Mouse (Mus musculus): ENCODE results near the gene Kif24. TPM values are rescaled to one million over a fixed set of nuclear protein-coding genes. Genes with fewer than 3 reads are reported as not detected.

Kif24 gene
- polyA plus RNA-seq, 2 experiments: 4.6 to 7.0 TPM

DNA sequence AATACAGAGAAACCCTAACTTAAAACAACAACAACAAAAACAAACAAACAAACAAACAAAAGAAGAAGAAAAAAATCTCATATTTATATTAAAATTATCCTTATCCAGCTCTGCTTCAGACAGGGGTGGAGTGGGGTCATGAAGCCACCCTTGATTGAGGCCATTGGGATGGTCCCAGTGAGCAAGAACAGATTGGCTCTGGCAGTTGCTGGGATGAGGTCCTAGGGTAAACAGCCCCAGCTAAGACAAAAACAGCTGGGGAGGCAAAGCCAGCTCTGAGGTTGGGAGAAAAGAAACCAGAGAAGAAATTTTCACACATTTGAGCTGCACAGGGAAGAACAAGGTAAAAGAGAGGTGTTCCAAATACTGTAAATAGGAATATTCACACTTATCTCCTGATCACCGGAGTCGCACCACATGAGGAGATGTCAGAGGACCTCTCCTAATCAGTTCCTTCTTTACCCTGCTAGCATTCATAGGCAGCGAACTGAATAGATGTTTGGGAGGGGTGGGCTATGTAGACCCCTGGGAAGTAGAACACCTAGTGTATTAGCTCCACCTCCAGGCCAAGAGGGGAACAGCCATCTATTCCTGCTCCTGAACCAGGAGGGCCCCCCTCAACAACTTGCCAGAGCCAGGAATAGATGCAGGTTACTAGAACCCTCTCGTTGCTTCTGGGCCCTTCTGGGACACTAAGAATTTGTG lies 14.2 kb upstream of the Kif24 start:
- no peak overlapping the region for H3K4me2 ChIP-seq (replicated peaks; ENCODE audit: low read depth, low read length, severe bottlenecking)
- TF ChIP-seq POLR2A (IDR thresholded peaks at IDR 0.05; ENCODE audit: borderline replicate concordance, extremely low read depth, insufficient read depth, insufficient read length): no peak
- H3K27ac ChIP-seq (replicated peaks; ENCODE audit: low read depth, low read length): no peak overlapping the region
- no peaks in the 10 kb centered on the region for H3K27me3 ChIP-seq (ENCODE audit: control insufficient read depth, insufficient read depth, low read length)
- no peak overlapping the region for H3K4me3 ChIP-seq (replicated peaks; ENCODE audit: low read length)
- peaks cover 12% of the 10 kb centered on the region for H3K4me1 ChIP-seq (ENCODE audit: control insufficient read depth, insufficient read depth, low read length)
- ATAC-seq (ENCODE audit: low FRiP score, low read depth) (no peak), DNase-seq (ENCODE audit: low spot score) (no peak)
- no peak overlapping the region for H3K9ac ChIP-seq (ENCODE audit: low read depth, low read length, severe bottlenecking)
- H3K36me3 ChIP-seq (ENCODE audit: control insufficient read depth, insufficient read depth, low read length): no peaks in the 10 kb centered on the region
- no peaks in the 10 kb centered on the region for H3K9me3 ChIP-seq (ENCODE audit: control insufficient read depth, low read length)
- WGBS: 55% methylated on average over 4 of the region's 4 CpGs

DNA sequence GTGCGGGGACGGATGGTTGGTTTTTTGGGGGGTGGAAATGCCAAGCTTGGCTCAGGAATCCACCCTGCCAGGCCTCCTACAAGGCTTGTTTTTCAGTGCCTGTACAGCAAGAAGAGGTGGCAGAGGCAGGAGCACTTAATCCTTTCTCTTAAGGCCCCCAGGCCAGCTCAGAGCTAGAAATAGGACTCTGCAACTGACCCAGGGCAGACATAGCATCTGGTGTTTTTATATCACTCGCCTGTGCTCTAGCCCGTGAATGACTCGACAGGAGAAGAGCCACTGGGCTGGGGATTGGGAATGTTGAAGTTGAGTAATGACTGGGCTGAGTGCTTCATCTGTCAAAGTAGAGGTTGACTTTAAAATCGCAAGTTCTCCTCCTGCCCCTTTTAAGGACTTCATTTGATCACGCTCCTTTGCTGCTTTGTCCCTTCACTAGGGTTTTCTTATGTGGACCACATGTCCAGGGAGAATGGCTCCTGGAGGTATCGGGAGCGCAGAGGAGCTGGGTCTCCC lies 13.0 kb upstream of the Kif24 start:
- 75% methylated on average over 9 of the region's 9 CpGs for WGBS
- Histone ChIP-seq H3K9ac (ENCODE audit: low read depth, low read length, severe bottlenecking) (no peak overlapping the region), H3K9me3 (ENCODE audit: control insufficient read depth, low read length) (no peaks in the 10 kb centered on the region), H3K4me3 (replicated peaks; ENCODE audit: low read length) (no peak overlapping the region), H3K27me3 (ENCODE audit: control insufficient read depth, insufficient read depth, low read length) (no peaks in the 10 kb centered on the region), H3K4me1 (ENCODE audit: control insufficient read depth, insufficient read depth, low read length) (peaks cover 12% of the 10 kb centered on the region), H3K36me3 (ENCODE audit: control insufficient read depth, insufficient read depth, low read length) (no peaks in the 10 kb centered on the region), H3K4me2 (replicated peaks; ENCODE audit: low read depth, low read length, severe bottlenecking) (no peak overlapping the region), H3K27ac (replicated peaks; ENCODE audit: low read depth, low read length) (no peak overlapping the region)
- no peak for TF ChIP-seq POLR2A (IDR thresholded peaks at IDR 0.05; ENCODE audit: borderline replicate concordance, extremely low read depth, insufficient read depth, insufficient read length)
- no peak for ATAC-seq (ENCODE audit: low FRiP score, low read depth)
- DNase-seq (ENCODE audit: low spot score): no peak

DNA sequence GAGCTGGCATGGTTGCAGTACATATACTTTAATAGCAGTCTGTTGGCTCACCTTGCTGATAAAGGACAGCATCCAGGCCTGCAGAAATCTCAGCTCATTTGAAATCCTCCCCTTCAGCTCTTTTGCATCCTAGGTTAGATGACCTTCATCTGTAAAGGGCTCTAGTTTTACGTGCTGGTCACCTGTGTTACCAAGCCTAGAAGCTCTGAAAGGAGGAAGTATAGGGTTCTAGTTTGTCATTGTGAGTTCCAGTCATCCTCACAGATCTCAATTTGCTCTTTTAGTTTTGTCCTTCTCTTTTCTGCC lies 6.7 kb upstream of the Kif24 start:
- H3K36me3 ChIP-seq (ENCODE audit: control insufficient read depth, insufficient read depth, low read length): no peaks in the 10 kb centered on the region
- ATAC-seq (ENCODE audit: low FRiP score, low read depth) (no peak), DNase-seq (ENCODE audit: low spot score) (no peak)
- H3K4me3 ChIP-seq (replicated peaks; ENCODE audit: low read length): no peak overlapping the region
- H3K9ac ChIP-seq (ENCODE audit: low read depth, low read length, severe bottlenecking): no peak overlapping the region
- H3K4me1 ChIP-seq (ENCODE audit: control insufficient read depth, insufficient read depth, low read length): 0 out of 2 replicates have a peak, but pooled peaks cover 6% of the 10 kb centered on the region
- TF ChIP-seq POLR2A (IDR thresholded peaks at IDR 0.05; ENCODE audit: borderline replicate concordance, extremely low read depth, insufficient read depth, insufficient read length): no peak
- H3K4me2 ChIP-seq (replicated peaks; ENCODE audit: low read depth, low read length, severe bottlenecking): no peak overlapping the region
- no peaks in the 10 kb centered on the region for H3K9me3 ChIP-seq (ENCODE audit: control insufficient read depth, low read length)
- H3K27ac ChIP-seq (replicated peaks; ENCODE audit: low read depth, low read length): no peak overlapping the region
- WGBS: 73% methylated on average over 1 of the region's 1 CpGs
- no peaks in the 10 kb centered on the region for H3K27me3 ChIP-seq (ENCODE audit: control insufficient read depth, insufficient read depth, low read length)

DNA sequence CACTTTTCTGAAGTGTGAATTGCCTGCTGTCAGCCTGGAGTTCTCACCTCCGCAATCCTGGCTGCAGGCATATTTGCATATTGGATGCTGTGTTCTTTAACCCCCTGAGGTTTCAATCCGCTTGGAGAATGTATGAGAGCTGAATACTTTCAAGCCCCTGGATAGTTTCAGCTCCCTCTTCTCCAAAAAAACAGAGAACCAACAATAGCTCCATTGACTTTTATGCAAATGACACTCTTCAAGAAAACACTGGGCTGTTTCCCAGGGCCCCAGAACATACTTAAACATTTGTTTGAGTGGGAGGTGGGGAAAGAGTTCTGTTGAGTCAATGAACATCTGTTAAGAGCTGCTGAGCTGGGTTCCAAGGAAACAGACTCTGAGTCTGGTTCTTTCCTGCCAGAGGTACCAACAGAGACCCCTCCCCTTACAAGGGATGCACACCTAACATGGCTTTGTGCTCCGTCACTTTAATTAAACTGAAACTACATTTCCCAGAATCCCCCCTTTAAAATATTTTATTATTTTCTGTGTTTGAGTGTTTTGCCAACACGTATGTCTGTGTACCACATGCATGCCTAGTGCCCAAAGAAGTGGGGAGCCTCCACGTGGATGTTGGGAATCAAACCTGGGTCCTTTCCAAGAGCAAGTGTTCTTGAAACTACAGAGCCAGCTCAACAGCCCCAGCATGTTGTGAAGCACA lies 6.1 kb upstream of the Kif24 start:
- Histone ChIP-seq H3K9ac (ENCODE audit: low read depth, low read length, severe bottlenecking) (no peak overlapping the region), H3K4me1 (ENCODE audit: control insufficient read depth, insufficient read depth, low read length) (0 out of 2 replicates have a peak, but pooled peaks cover 6% of the 10 kb centered on the region), H3K9me3 (ENCODE audit: control insufficient read depth, low read length) (no peaks in the 10 kb centered on the region), H3K36me3 (ENCODE audit: control insufficient read depth, insufficient read depth, low read length) (no peaks in the 10 kb centered on the region), H3K27me3 (ENCODE audit: control insufficient read depth, insufficient read depth, low read length) (no peaks in the 10 kb centered on the region), H3K4me2 (replicated peaks; ENCODE audit: low read depth, low read length, severe bottlenecking) (no peak overlapping the region), H3K27ac (replicated peaks; ENCODE audit: low read depth, low read length) (no peak overlapping the region), H3K4me3 (replicated peaks; ENCODE audit: low read length) (no peak overlapping the region)
- no peak for TF ChIP-seq POLR2A (IDR thresholded peaks at IDR 0.05; ENCODE audit: borderline replicate concordance, extremely low read depth, insufficient read depth, insufficient read length)
- no peak for ATAC-seq (ENCODE audit: low FRiP score, low read depth)
- 37% methylated on average over 5 of the region's 5 CpGs for WGBS
- DNase-seq (ENCODE audit: low spot score): peak; percentile 5

DNA sequence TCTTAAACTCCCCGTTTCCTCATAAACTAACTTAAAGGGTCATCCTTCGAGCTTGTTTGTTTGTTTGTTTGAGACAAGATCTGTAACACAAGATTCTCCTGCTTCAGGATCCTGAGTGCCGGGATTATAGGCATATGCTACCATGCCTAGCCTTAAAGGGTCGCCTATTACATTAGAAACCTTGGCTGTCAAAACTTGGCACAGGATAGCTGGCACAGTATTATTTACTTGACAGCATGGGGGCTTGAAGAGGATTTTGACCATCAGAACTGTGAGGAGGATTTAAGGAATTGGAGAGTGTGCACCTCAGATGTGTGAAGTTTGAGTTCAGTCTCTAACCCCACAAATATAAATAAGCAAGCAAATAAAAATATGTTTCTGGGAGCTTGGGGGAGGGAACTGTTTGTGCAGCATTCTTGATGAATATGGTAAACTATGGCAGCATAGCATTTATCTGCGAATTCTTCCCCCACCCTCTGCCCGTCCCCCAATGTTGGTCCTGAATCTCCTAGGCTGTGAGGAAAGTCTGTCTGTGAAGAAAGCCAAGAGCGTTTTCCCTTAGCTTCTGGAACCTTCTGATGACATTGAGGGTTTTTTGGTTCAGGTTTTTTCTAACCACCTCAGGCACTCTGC lies 5.5 kb upstream of the Kif24 start:
- Histone ChIP-seq H3K27me3 (ENCODE audit: control insufficient read depth, insufficient read depth, low read length) (no peaks in the 10 kb centered on the region), H3K4me2 (replicated peaks; ENCODE audit: low read depth, low read length, severe bottlenecking) (no peak overlapping the region), H3K36me3 (ENCODE audit: control insufficient read depth, insufficient read depth, low read length) (no peaks in the 10 kb centered on the region), H3K9me3 (ENCODE audit: control insufficient read depth, low read length) (no peaks in the 10 kb centered on the region), H3K27ac (replicated peaks; ENCODE audit: low read depth, low read length) (no peak overlapping the region), H3K4me3 (replicated peaks; ENCODE audit: low read length) (no peak overlapping the region), H3K4me1 (ENCODE audit: control insufficient read depth, insufficient read depth, low read length) (0 out of 2 replicates have a peak, but pooled peaks cover 6% of the 10 kb centered on the region), H3K9ac (ENCODE audit: low read depth, low read length, severe bottlenecking) (no peak overlapping the region)
- TF ChIP-seq POLR2A (IDR thresholded peaks at IDR 0.05; ENCODE audit: borderline replicate concordance, extremely low read depth, insufficient read depth, insufficient read length): no peak
- DNase-seq (ENCODE audit: low spot score) (no peak), ATAC-seq (ENCODE audit: low FRiP score, low read depth) (no peak)
- 56% methylated on average over 7 of the region's 7 CpGs for WGBS
